In the genomic region with DNA sequence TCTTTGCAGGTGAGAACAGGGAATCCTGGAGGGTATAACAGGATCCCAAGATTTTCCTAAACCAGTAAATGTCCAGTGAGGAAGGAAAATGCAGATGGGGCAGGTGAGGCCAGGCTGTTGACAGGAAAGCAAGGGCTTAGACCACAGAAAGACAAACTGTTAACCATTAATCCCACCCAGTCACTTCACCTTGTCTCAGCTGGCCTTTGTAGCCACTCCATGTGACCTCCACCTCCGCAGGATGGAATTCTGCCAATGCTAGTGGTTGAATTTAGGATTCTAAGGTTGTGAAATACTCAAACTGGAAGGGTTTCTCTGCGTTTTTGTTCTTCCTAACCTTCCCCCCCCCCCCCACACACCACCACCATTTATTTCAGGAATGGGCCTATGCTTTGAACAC, we compare ENCODE assay signal across 15 mouse cellular contexts. TPM values are rescaled to one million over a fixed set of nuclear protein-coding genes. Genes with fewer than 3 reads are reported as not detected.
DNase-seq lines count a peak whose midpoint lies in the region.
"Had no signal": no experiment of that assay in that cellular context is flagged by ENCODE, and none has a peak within 500 bp of the region (broad histone marks: within the 10 kb centered on the region; RNA-seq: fewer than 3 reads in every experiment).

No protein-coding gene starts in this region.

- peak; percentile 26 for DNase-seq in adrenal gland, adult 2 months
- no peak for DNase-seq in adrenal gland, postnatal 25 days
- peak; percentile 80 for DNase-seq in kidney, adult 18-20 months
- peak; percentile 37 to 58 for DNase-seq in kidney, postnatal 4 days
- peak; percentile 40 for DNase-seq in lung, postnatal 10 days
- DNase-seq in heart, adult 9 months (ENCODE audit: low spot score in 2 of 2) = no peak
- DNase-seq in spleen, postnatal 4 days (ENCODE audit: low spot score in 2 of 2) = no peak
- no peak for DNase-seq in cerebellum, postnatal 14 days
- DNase-seq: cerebellum, adult 18-20 months; embryo, embryonic 11 days; heart, adult 2 months; heart, postnatal 14 days; layer of hippocampus, adult 9-11 months; right cerebral cortex, postnatal 14 days; thymus, postnatal 36 days had no signal

RNA-seq across cellular contexts. Expression of gene Slc22a23, which starts 52.9 kb away (rescaled TPM):
- total RNA-seq in adrenal gland, adult 2 months (2021) = 10 to 100 TPM in 1 of 2 experiments, 1 to 10 TPM in 1; 5.8 to 10.2 TPM
- polyA plus RNA-seq in adrenal gland, adult 2 months (2012; rRNA removed) = 13.5 and 14.2 TPM in 2 replicates
- 3.8 and 8.2 TPM in 2 replicates for total RNA-seq in adrenal gland, postnatal 25 days (2021)

Comparison
In these comparisons a context has a peak if more than half of its experiments do, and no peak if none do; other contexts are left out.
1. DNase-seq: peak in adrenal gland, adult 2 months (single experiment), kidney, adult 18-20 months (single experiment), kidney, postnatal 4 days (2 of 2) and lung, postnatal 10 days (single experiment); none in adrenal gland, postnatal 25 days (single experiment), heart, adult 9 months (0 of 2), spleen, postnatal 4 days (0 of 2) and cerebellum, postnatal 14 days (0 of 2).